Mouse (Mus musculus) retina, adult 2 months (tissue): ENCODE measurements around the gene Kctd21.

Experiments
- DNase-seq: peaks from one replicate; pipeline ENCODE4 v3.0.0-alpha.2; 2012; ENCODE audit warnings: low read depth, low spot score

Gene Kctd21

DNA sequence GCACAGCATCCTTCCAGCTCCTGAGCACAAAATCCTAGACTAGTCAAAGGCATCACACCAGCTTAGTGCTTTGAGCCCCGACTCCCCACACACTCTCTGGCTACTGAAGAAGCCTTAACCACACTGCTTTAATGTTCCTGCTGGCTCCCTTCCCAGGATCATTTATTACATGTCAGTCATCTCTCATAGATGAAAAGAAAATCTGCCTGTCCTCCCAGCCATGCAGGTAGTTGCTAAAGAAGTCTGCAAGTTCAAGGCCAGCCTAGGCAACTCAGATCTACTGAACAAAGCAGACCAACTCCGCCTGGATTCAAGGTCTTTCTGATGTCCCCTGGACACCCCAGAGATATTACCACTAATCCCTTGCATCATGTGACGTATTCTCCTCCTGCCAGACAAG lies 14.4 kb upstream of the Kctd21 start:
- no peak for DNase-seq

DNA sequence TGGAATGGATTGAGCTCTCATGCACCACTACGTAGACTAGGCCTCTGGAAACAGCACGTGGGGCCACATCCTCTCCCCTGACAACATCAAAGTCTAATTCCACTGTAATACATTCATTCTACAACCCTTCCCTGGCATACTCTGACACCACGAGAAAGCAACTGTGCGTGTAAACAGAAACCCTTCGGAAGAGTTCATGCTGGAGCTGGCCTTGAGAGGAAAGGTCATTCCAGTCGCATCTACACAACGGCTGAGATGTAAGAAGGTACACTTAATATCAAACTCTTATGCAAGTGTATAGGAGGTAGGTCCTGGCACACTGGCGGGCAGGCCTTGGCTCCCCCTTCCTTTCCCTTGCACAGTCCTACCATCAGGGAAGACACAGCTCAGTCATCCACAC lies 7.8 kb upstream of the Kctd21 start:
- DNase-seq = no peak

DNA sequence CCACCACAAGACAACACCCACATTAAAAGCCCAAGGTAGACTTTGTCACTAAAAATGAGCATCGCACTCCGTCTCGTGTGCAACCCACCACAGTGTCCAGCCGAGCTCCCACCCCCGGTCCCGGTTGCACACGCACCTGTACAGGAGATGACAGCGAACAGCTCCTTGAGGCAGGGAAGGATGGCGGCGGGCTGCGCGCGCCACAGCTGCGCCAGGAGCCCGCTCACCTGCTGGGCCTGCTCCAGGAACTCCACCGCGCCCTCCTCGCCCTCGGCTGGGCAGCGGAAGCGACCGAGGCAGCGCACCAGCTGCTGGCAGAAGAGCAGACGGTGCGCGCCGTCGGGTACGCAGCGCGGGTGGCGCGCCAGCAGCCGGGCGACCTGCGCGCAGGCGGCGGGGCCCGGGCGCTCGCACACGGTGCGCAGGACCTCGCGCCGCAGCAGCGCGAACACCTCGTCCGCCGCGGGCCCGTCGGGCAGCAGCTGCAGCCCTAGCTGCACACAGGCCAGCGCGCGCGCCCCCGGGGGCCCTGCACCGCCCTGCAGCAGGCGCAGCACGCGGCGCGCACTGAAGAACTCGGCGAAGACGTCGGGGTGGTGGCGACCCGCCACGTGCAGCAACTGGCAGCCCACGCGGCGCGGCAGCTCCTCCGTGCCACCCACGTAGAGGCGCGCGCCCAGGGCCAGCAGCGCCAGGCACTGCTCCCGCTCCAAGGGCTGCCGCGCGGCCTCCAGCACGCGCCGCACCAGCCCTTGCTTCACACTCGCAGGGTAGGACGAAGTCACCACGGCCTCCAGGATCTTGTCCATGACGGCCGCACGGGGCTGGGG lies 6.8 kb upstream of the Kctd21 start:
- DNase-seq = no peak

DNA sequence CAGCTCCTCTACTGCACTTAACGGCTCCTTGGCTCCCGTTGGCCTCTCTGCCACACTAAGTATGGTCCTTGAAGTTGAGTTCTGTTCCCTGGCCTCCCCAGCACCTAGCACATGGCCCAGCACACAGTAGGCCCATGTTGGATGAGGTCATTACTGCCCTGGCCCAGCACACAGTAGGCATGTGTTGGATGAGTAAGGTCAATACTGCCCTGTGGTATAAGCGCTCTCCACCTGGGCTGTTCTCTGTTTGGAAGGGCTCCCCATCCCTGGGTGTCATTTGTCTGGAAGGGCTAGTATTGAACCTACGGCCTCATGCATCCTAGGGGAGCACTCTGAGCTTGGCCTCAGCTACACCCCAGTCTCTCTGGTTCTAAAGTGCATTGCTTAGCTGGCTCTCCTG lies 4.8 kb upstream of the Kctd21 start:
- no peak for DNase-seq

DNA sequence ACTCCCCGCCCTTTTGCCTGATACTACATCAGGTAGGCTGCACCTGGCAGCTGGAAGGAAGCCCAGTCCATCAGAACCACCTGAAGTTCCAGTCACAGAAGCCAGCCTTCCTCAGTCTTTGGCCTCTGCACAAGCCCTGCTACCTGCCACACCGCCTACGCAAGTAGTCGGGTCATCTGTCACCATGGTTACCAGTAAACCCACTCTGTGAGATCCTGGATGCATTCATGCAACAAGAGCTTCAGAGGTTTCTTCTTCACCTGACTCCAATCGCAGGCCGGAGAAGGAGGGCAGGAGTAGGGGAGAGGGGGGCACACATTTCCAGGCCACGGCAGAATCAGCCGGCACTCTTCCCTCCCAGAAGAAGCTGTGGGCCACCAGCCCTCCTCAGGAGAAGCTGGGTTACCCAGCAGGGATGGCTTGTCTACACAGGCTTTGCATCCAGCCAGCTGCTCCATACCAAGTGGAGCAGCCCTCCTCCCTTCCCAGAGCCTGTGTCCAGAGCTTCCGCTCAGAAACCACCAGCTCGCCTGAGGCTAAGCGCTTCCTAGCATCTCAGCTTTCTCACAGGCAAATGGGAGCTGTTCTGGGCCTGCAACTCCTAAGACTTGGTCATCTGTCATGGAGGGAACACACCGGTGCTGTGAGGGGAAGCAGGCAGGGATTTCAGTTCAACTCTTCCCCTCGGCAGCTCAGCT lies 3.1 kb upstream of the Kctd21 start:
- no peak for DNase-seq

DNA sequence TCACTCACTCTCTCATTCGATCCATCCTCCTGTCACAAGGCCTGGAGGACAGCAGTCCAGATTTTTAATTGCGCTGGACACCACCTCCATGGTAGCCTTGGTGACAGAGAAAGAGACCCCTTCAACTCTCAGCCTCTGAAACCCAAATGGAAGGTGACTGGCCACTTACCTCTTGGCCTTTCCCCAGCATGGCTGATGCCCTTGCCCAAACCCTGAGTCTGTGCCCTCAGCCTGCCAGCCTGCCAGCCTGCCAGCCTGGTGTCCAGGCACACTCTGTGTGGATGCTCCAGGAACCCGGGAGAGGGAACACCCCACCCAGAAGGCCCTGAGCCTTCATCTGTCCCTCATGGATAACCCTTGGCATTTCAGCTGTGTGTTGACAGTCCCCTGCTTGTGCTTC lies 2.5 kb upstream of the Kctd21 start:
- DNase-seq = no peak

DNA sequence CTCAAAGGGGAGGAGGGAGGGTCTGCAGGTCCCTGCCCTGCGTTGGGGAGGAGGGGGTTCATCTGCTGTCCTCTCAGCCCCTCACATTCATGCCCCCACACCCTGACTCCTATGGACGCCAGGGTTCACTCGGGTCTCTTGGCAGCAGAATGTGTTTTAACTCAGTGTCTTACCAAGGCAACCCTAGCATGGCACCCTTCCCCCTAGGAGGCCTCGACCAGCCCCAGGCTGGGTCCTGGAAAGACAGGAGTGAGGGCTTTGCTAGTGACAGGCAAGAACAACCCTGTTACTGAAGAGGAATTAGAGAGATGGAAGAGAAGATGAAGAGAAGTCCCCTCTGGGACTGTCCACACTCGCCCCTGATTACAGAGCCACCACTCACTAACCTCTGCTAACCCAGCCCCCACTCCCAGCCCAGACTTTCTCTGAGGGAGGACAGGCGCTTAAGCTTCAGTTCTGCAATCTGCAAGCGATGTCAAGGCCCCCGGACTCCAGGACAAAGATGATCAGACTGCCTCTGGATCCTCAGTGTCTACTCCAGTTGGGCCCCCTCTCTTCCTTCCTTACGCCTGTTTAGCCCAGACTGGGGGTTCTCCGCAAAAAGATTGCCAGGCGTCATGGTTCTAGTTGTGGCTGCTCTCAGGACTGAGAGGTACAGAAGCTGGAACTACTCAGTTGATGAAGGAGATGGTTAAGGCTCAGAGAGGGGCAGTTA lies 1.0 kb upstream of the Kctd21 start:
- DNase-seq = no peak

DNA sequence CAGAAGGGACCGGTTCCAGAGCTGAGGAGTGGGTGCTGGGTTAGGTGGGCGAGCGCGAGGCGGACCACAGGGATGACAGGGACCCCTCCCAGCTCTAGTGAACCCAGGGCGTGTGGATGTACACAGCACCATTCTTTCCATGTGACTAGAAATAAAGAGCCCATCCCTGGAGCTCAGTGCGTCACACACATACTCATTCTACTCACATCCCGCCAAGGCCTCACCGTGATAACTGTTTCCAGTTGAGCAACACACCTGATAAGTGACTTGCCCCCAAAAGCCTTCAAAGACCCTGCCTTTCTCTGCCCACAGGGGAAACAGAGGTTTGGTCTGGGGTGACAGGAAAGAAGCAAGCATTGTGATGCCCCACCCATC lies 527 bp downstream of the Kctd21 start:
- no peak for DNase-seq

DNA sequence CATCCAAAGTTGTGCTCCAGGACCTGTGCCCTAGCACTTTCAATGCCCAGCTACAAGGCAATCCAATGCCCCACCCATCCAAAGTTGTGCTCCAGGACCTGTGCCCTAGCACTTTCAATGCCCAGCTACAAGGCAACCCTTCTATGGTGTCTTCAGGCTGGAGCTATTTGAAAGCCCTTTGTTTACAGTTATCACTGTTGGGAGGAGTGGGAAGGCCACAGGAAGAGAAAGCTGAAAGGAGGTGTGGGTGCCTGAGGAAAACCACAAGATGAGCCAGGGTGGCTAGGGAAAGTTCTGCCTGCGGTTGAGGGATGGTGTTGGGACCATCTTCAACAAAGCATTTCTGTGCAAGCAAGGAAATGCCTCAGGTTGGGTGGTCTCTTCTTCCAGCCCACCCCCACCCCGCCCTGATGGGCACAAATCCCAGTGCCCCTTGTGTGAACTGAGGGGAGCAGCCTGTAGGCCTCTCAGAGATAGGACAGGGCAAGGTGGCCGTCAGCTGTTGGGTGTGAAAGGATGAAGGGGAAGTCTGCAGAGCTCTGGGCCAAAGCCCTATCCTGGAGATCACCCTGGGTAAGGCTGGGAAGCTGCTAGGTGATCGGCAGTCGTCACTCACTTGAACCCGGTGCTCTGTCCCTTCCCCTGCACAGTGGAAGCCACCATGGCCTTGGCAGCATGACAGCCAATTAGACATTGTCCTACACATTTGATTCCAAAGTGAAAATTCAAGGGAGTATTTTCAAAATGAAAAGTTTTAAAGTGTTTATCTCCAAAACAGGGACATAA lies 1.2 kb downstream of the Kctd21 start:
- DNase-seq = no peak

DNA sequence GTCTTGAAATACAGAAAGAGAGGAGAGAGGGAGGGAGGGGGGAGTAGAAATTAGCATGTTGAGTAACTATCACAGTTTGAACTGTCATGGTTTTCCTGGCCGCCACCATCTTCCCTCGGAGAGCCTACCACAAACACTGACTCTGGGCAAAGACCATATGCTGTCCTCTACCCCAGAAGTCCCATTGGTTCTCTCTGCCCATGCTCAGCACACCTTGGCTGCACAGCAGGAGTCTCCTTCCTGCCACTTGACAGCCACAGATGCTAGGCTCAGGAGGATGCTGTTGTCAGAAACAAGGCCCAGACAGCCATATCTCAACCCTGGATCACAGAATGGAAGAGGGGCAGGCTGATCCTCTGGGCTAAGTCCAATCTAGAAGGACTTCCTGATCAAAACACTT lies 2.3 kb downstream of the Kctd21 start:
- no peak for DNase-seq

DNA sequence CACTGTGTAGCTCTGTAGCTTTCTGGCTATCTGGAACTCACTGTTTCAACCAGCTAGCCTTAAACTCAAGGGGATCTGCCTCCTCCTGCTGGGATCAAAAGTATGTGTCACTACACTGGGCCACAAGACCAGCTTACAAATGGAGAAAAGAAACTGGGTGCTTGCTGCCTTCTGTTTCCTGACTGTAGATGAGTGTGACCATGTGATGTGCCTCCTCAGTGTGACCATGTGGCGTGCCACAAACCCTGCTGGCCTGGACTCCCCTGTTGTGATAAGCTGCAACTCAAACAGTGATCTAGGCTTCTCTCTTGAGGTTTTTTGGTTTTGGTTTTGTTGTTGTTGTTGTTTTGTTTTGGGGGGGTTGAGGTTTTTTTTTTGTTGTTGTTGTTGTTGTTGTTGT lies 4.6 kb downstream of the Kctd21 start:
- DNase-seq = no peak

DNA sequence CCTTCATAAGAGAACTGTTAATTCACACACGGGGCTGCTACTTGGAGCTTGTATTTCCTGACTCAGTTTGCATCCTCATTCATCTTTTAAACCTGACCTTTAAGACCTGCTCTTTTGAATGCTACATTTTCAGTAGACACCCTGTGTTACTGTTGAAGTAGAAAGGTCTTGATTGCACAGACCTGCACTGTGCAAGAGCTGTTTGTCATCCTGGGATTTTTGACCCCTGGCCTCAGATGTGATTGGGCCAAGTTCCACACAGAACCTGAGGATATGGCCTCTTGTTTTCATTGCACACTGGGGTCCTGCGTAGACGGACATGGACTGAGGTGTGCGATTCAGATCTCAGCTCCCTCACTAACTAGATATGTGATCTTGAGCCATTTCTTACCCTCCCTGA lies 6.5 kb downstream of the Kctd21 start:
- DNase-seq = no peak

DNA sequence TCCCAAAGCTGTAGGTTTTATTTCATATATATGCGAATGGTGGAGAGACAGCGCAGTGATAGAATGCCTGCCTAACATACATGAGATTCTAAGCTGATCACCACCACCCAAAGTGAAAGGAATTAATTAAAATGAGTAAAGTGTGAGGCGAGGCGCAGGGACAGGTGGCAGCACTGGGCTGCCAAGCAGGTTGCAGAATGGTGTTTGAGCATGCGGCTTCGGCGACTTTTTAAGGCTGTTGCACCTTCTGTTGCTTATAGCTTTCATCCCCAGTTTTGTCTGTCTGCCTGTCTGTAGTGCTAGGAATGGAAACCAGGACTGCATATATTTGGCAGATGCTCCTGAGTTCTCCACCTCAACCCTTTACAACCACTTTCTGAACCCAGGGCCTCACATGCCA lies 7.5 kb downstream of the Kctd21 start:
- no peak for DNase-seq

DNA sequence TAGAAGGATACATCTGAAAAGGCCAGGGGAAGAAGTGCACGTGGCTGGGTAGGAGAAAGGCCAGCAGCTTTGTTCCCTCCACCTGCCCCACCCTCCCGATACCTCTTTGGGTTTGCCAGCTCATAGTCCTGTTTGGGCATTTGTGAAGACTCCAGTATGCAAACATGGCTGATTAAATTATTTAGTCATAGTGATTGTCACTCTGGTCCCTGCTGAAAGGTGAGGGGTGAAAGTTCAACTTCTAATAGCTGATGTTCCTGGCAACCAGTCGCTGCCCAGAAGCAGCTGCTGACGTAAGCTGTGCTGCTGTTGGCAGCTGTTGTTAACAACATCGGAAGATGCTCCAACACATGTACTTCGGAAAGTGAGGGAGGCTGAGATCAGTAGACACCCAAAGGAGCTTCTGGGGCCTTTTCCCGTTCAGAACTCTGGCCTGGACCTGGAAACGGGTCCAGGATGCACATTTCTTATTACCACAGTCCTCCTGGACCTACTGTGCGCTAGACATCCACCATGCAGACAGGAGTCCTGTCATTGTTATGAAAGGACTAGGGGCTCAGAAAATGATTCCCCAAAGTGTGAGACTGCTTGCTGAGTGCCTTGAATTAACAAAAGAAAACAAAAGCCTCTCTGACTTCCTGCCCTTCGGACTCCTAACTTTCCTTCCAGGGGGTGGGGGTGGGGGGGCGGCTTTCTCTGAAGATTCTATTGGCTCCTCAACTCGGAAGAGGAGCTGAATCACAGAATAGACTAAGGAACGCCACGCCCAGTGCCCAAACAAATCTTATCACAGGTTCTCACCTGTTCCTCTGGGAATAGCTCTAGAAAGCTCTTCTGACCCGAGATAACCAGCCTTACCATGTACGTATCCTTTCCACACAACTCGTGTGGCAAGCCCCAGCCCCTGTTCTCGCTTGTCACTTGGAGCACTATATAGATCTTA lies 9.1 kb downstream of the Kctd21 start:
- DNase-seq = no peak

DNA sequence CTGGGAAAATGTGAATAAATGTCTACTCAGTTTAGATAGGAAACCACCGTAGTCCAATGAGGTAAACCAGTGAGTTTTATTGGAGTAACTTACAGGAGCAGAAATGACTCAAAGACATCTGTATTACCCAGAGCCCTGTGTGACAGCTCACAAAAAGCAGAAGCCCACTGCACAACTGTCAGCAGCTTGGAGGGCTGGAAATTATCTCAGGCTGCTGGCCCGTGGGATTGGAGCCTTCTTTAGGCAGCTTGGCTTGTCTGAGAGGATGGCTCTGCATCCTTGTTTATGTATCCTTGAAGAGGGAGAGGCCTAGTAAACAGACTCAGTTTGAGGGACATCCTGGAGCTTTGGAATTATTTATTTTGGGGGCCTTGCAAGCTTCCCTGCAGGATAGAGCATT lies 10.8 kb downstream of the Kctd21 start:
- DNase-seq = no peak

DNA sequence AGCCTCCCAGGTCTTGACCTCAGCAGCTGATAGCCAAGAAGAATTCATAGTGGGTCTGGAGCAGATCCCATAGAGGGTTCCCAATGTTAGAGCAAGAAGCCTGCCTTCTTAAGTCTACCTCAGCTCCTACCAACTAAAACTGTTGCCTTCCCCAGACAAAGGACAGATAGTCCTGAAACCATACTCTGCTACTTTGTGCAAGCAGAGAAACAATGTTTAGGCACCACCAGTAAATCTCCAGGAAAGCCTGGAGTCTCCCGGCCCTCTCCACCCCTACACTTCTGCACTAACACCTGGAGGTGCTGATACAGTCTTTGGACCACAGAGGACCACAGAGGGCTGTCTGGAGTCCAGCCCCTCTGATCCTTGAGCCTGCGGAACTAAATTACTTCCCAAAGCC lies 12.5 kb downstream of the Kctd21 start:
- DNase-seq = no peak

DNA sequence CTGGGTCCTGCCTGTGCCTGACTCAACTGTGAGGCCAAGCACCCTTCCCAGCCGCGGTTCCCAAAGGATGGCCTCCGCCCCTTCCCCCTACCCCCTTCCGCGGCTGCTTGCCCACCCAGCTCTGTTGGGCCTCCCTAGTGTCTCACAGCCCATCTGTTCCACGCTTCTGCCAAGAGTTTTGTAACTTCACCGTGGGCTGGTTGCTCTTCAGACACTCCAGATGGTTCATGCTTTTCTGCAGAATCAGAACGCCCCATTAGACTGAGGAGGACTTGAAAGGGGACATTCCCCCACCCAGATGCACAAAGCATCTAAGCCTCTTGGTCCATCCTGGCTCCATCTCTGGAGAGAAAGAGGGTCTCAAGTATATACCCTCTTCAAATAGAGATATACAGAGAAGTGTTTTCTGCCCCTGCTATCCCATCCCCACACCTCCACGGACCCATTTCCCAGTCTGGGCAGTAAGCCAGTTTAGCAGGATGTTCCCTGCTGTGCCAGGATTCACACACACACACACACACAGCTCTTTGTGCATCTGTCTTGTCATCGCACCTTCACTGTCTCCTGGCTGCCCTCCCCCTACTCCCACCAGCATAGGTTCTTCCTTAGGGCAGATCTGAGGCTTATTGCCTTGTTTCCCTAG lies 13.2 kb downstream of the Kctd21 start:
- DNase-seq = no peak

DNA sequence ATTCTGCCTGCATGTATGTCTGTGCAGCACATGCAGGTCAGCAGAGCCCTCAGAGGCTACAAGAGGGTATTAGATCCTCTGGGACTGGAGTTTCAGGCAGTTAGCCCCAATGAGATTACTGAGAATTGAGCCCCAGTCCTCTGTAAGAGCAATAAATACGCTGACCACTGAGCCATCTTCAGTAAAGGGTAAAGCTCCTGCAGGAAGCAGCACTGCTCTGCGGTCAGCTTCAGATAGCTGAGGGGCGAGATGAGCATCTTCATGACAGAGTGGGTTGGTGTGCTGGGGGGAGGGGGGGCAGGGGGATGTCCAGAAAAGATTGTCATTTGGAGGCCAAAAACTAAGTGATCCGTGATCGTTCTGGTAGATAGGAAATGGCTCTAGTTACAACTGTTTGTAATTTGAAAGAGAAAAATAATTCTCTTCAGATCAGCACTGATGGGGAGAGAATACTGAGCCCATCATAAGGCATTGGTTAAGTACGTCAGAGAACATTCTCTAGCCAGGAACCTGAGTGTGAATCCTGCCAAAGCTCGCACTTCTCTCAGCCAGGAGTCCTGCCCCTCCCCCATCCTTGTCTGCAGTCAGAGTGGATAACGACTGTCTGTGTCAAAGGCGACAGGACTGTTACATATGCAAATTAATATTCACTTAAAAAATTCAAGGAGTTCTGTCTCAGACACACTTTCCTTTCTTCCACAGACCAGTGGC lies 14.1 kb downstream of the Kctd21 start:
- no peak for DNase-seq

DNA sequence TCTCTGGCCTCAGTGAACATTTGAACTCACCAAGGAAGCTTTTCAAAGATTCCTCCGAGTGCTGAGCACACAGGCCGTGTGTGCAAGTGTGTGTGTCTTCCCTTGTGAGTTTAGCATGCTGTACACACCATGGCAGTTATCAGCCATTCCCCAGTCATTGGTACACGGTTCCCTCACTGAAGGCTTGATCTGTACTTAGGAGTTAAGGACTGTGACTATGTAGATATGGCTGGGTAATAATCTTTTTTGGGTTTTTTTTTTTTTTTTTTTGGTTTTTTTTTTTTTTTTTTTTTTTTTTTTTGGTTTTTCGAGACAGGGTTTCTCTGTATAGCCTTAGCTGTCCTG lies 14.7 kb downstream of the Kctd21 start:
- no peak for DNase-seq

DNA sequence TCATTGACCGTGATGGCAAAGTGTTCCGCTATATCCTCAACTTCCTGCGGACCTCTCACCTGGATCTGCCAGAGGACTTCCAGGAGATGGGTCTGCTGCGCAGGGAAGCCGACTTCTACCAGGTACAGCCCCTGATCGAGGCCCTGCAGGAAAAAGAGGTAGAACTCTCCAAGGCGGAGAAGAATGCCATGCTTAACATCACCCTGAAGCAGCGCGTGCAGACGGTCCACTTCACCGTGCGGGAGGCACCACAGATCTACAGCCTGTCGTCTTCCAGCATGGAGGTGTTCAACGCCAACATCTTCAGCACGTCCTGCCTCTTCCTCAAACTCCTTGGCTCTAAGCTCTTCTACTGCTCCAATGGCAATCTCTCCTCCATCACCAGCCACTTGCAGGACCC lies 15.3 kb downstream of the Kctd21 start:
- no peak for DNase-seq
